Mouse (Mus musculus) heart, embryonic 14.5 days (tissue): Measurements from ENCODE around the gene Fbxw11. TPM values are rescaled to one million over a fixed set of nuclear protein-coding genes. Genes with fewer than 3 reads are reported as not detected.

Experiments
- ATAC-seq: fragments of 200-750 bp; cut with Nextera tagmentation; 2 replicates; pipeline ENCODE4 v1.8.0; 2017; ENCODE audit warnings: low read depth, moderate TSS enrichment; ENCODE audit not compliant: insufficient number of reproducible peaks, insufficient read depth, low FRiP score
- H3K27ac ChIP-seq, 2 experiments: fragments of 200-500 bp in 1 of 2; fragments of 300-500 bp in 1 of 2; sonication (generic) in 1 of 2; replicated peaks in 1 of 2; 2 replicates each; pipeline ENCODE4 v1.5.1; 2012 to 2014; ENCODE audit warnings: low read depth in 2 of 2, low read length in 2 of 2, control low read depth in 1 of 2, mild to moderate bottlenecking in 1 of 2, mixed read lengths in 1 of 2; ENCODE audit not compliant: control insufficient read depth in 1 of 2, insufficient read depth in 1 of 2
- H3K27me3 ChIP-seq: fragments of 300-500 bp; sonication (generic); 2 replicates; pipeline ENCODE4 v1.6.1; 2014; ENCODE audit warnings: mild to moderate bottlenecking, low read length, control low read depth; ENCODE audit not compliant: control insufficient read depth, insufficient read depth
- H3K36me3 ChIP-seq: fragments of 300-500 bp; sonication (generic); 2 replicates; pipeline ENCODE4 v1.6.1; 2014; ENCODE audit warnings: mild to moderate bottlenecking, control low read depth, low read length, mixed read lengths; ENCODE audit not compliant: control insufficient read depth, insufficient read depth
- H3K4me1 ChIP-seq, 2 experiments: fragments of 200-500 bp in 1 of 2; fragments of 300-500 bp in 1 of 2; sonication (generic) in 1 of 2; 2 replicates each; pipeline ENCODE4 v1.6.1; 2012 to 2014; ENCODE audit warnings: low read length in 2 of 2, control low read depth in 1 of 2, mixed read lengths in 1 of 2; ENCODE audit not compliant: control insufficient read depth in 2 of 2, insufficient read depth in 2 of 2
- H3K4me2 ChIP-seq: fragments of 300-500 bp; sonication (generic); 2 replicates; pipeline ENCODE4 v1.6.1; 2014; ENCODE audit warnings: mild to moderate bottlenecking, low read length
- H3K4me3 ChIP-seq, 2 experiments: fragments of 200-500 bp in 1 of 2; fragments of 300-500 bp in 1 of 2; sonication (generic) in 1 of 2; 2 replicates each; pipeline ENCODE4 v1.5.1; 2012 to 2014; ENCODE audit warnings: low read length in 2 of 2, mild to moderate bottlenecking in 2 of 2, control low read depth in 1 of 2, low read depth in 1 of 2, moderate library complexity in 1 of 2; ENCODE audit not compliant: control insufficient read depth in 1 of 2, insufficient read depth in 1 of 2
- H3K9ac ChIP-seq: fragments of 300-500 bp; sonication (generic); 2 replicates; pipeline ENCODE4 v1.6.1; 2014; ENCODE audit warnings: mild to moderate bottlenecking, low read length
- H3K9me3 ChIP-seq: fragments of 300-500 bp; sonication (generic); 2 replicates; pipeline ENCODE4 v1.6.1; 2016; ENCODE audit warnings: low read length, control low read depth; ENCODE audit not compliant: control insufficient read depth
- WGBS: fragments of 180-500 bp; shearing (Covaris S2); extraction: QIAGEN DNeasy Blood & Tissue Kit; methylation state at CpG from one replicate; pipeline ENCODE4 v1.1.7; 2014; 5-methylcytosine and 5-hydroxymethylcytosine counted together
- polyA plus RNA-seq: library from polyadenylated mRNA; unstranded; fragments of >200 nt; fragmentation: Nextera tagmentation; extraction: Ambion mirVana; gene quantifications from 2 replicates; pipeline ENCODE4 v1.2.1, GENCODE M21; 2014

Fbxw11 gene
- polyA plus RNA-seq, 1 experiment from 2014 or later = 63.1 TPM

DNA sequence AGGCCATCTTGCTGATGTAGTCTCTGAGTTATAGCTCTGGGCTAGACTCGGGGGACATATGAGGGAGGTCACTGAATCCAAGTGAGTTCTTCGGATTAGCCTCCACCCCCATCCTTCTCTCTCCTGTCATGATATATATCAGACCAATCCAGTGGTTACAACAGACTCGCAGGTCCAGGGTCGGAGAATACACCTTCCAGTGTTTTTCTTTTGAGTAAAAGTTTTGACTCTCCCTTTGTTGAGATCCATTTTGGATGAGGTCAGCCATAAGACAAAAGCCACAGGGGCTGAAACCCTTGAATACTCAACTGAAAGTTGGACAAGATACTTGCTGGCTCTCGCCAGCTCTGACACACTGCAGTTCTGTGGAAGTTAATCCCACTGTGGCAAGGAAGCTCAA, 143.7 kb downstream of the Fbxw11 start:
- Histone ChIP-seq H3K27me3 (no peaks in the 10 kb centered on the region; the same call in 1 of the 2 replicates), H3K4me1 (peaks cover 6 to 7% of the 10 kb centered on the region in 2 experiments; a peak in 3 of 4 replicates), H3K9ac (no peak overlapping the region), H3K9me3 (no peaks in the 10 kb centered on the region), H3K36me3 (no peaks in the 10 kb centered on the region), H3K4me2 (no peak overlapping the region), H3K4me3 (no peak overlapping the region), H3K27ac (no peak overlapping the region)
- ATAC-seq = no peak
- 86% methylated on average over 5 of the region's 5 CpGs for WGBS

DNA sequence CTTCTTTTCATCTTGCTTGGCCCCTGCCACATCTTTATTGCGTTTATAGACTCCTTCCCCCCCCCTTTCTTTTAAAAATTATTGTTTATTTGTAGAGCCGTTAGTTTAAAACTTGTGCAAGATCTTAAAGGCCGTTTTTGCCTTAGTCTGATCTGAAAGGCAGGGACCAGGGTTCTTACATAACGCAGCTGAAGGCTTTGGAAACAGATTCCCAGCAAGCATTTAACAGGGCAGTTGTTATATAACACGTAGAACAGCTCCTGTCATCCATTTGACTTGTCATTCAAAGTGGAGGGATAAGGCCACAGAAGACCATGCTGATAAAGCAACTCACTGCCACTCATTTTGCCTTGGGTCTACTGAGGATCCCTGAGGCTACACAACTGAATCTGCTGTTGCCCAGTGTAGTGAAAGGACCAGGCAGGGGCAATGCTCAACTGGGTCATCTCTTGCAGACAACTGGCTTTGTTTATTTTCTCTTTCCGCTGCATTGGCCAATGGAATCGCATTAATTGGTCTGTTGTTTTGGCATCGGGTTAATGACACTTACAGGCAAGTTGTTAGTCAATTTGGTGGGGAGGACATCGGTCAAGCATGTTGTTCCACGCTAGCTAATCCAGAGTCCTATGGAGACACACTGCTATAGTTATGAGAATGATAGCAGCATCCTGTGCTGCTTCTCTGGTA, 152.4 kb downstream of the Fbxw11 start:
- H3K4me2 ChIP-seq = no peak overlapping the region
- no peak overlapping the region for H3K9ac ChIP-seq
- no peaks in the 10 kb centered on the region for H3K27me3 ChIP-seq
- no peaks in the 10 kb centered on the region for H3K9me3 ChIP-seq
- H3K4me1 ChIP-seq = peaks cover 4 to 9% of the 10 kb centered on the region in 2 experiments; a peak in 3 of 4 replicates
- H3K36me3 ChIP-seq = no peaks in the 10 kb centered on the region
- no peak overlapping the region for H3K4me3 ChIP-seq
- no peak overlapping the region for H3K27ac ChIP-seq
- ATAC-seq = no peak
- WGBS = 72% methylated on average over 10 of the region's 10 CpGs

Other genes with a start within 250 kb of the Fbxw11 start
- 30.2 and 32.4 TPM in 2 replicates for gene Ubtd2, start 187.4 kb upstream of the Fbxw11 start, polyA plus RNA-seq
- 0.35 TPM in 1 of 2 replicates, not detected in the other for gene Efcab9, start 110.6 kb upstream of the Fbxw11 start, polyA plus RNA-seq
- gene Stk10, start 109.4 kb upstream of the Fbxw11 start, polyA plus RNA-seq = 1.6 and 2.2 TPM in 2 replicates
- gene Smim23, start 181.9 kb downstream of the Fbxw11 start, polyA plus RNA-seq = not detected in 2 replicates